Mouse (Mus musculus) intestine, embryonic 15.5 days (tissue): Measurements from ENCODE around the gene B4galnt2. TPM values are rescaled to one million over a fixed set of nuclear protein-coding genes. Genes with fewer than 3 reads are reported as not detected.

Experiments
- ATAC-seq: fragments of 200-750 bp; cut with Nextera tagmentation; 2 replicates; pipeline ENCODE4 v1.8.0; 2017; ENCODE audit warnings: moderate TSS enrichment, moderate library complexity
- H3K27ac ChIP-seq: fragments of 300-500 bp; sonication (generic); 2 replicates; pipeline ENCODE4 v1.5.1; 2015; ENCODE audit warnings: mild to moderate bottlenecking, inconsistent platforms
- H3K27me3 ChIP-seq: fragments of 300-500 bp; sonication (generic); replicated peaks from 2 replicates; pipeline ENCODE4 v1.6.1; 2015; ENCODE audit warnings: inconsistent platforms
- H3K36me3 ChIP-seq: fragments of 300-500 bp; sonication (generic); 2 replicates; pipeline ENCODE4 v1.6.1; 2015; ENCODE audit warnings: inconsistent platforms
- H3K4me1 ChIP-seq: fragments of 300-500 bp; sonication (generic); replicated peaks from 2 replicates; pipeline ENCODE4 v1.6.1; 2015; ENCODE audit warnings: inconsistent platforms
- H3K4me2 ChIP-seq: fragments of 300-500 bp; sonication (generic); replicated peaks from 2 replicates; pipeline ENCODE4 v1.6.1; 2015; ENCODE audit warnings: mild to moderate bottlenecking, inconsistent platforms
- H3K4me3 ChIP-seq: fragments of 300-500 bp; sonication (generic); replicated peaks from 2 replicates; pipeline ENCODE4 v1.5.1; 2015; ENCODE audit warnings: inconsistent platforms
- H3K9ac ChIP-seq: fragments of 300-500 bp; sonication (generic); 2 replicates; pipeline ENCODE4 v1.6.1; 2015; ENCODE audit warnings: inconsistent platforms
- H3K9me3 ChIP-seq: fragments of 300-500 bp; sonication (generic); 2 replicates; pipeline ENCODE4 v1.6.1; 2016; ENCODE audit warnings: inconsistent platforms
- WGBS: fragments of 180-500 bp; shearing (Covaris S2); methylation state at CpG from one replicate; pipeline ENCODE4 v1.1.7; 2015; 5-methylcytosine and 5-hydroxymethylcytosine counted together
- polyA plus RNA-seq: library from polyadenylated mRNA; unstranded; fragments of >200 nt; fragmentation: Nextera tagmentation; extraction: Ambion mirVana; gene quantifications from 2 replicates; pipeline ENCODE4 v1.2.1, GENCODE M21; 2015

Gene B4galnt2
- polyA plus RNA-seq, 1 experiment from 2014 or later = 36.3 TPM

GRCm38 (mm10) chr11:95835832-95836231, 78.9 kb downstream of the B4galnt2 start:
- Histone ChIP-seq H3K27ac (0 out of 2 replicates have a peak overlapping the region, but pooled peaks have one; percentile 7), H3K4me2 (no peak overlapping the region), H3K36me3 (0 out of 2 replicates have a peak, but pooled peaks cover 3% of the 10 kb centered on the region), H3K9me3 (no peaks in the 10 kb centered on the region), H3K4me1 (peaks cover 46% of the 10 kb centered on the region), H3K27me3 (peaks cover 37% of the 10 kb centered on the region), H3K9ac (no peak overlapping the region), H3K4me3 (no peak overlapping the region)
- ATAC-seq = no peak
- WGBS = 41% methylated on average over 6 of the region's 6 CpGs

- Histone ChIP-seq H3K27me3 (peaks cover 45% of the 10 kb centered on the region), H3K27ac (no peak overlapping the region), H3K9me3 (no peaks in the 10 kb centered on the region), H3K4me3 (no peak overlapping the region), H3K9ac (no peak overlapping the region), H3K4me2 (no peak overlapping the region), H3K4me1 (peaks cover 54% of the 10 kb centered on the region), H3K36me3 (0 out of 2 replicates have a peak, but pooled peaks cover 3% of the 10 kb centered on the region)
- 27% methylated on average over 15 of the region's 15 CpGs for WGBS
- no peak for ATAC-seq
These were observed 79.7 kb downstream of the B4galnt2 start for GRCm38 (mm10) chr11:95834742-95835710.

DNA sequence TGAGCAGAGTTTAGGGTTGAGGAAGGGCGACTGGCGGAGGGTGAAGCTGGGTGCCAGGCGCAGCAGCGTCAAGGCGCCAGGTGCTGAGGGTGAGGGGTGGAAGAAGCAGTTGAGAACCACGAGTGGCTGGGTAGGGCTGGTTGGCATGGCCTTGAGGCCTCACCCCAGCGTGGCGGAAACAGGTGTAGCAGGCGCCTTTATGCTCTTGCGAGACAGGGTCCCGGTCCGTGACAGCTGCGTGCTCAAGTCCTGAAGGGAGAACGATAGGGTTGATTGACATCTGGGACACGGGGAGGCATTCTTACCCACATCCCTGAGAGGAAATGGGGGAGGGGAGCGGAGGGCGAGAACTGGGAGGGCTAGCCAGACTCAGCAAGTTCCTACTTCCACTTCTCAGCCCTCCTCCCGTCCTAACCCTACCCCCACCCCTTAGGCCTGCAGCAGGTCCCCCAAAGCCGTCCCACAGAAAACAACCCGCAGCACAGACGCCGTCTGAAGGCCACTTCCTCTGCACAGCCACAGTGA, 80.5 kb downstream of the B4galnt2 start:
- 0 out of 2 replicates have a peak, but pooled peaks have one; percentile 6 for ATAC-seq
- WGBS = 20% methylated on average over 22 of the region's 22 CpGs
- no peak overlapping the region for H3K27ac ChIP-seq
- 0 out of 2 replicates have a peak, but pooled peaks cover 3% of the 10 kb centered on the region for H3K36me3 ChIP-seq
- no peak overlapping the region; the same call in 1 of the 2 replicates for H3K4me3 ChIP-seq
- no peak overlapping the region for H3K9ac ChIP-seq
- H3K4me2 ChIP-seq = peak overlapping the region; percentile 40
- no peaks in the 10 kb centered on the region for H3K9me3 ChIP-seq
- peaks cover 54% of the 10 kb centered on the region for H3K27me3 ChIP-seq
- peaks cover 55% of the 10 kb centered on the region for H3K4me1 ChIP-seq

DNA sequence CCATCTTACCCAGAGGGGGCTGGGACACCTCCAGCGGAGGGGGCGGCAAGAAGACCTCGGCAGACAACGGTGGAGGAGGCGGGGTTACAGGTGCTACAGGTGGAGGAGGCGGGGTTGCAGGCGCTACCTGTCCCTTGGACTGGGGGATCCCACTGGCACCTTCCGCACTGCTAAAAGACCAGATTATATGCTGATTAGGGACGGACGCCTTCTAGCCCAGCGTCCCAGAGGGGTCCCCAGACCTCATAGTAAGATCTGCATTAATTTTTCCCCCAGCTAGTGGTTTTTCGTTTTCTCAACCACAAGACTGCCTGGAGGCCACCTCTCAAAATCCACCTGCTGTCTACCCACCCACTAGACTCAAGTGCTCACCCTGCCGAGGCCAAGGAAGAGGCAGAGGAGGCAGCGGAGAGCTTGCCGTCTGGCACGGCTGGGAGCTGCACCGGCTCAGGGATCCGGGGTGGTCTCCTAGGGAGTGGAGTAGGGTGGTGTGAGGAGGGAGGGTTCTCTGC, 81.0 kb downstream of the B4galnt2 start:
- Histone ChIP-seq H3K27ac (no peak overlapping the region), H3K4me2 (peak overlapping the region; percentile 40), H3K4me3 (no peak overlapping the region), H3K27me3 (peaks cover 59% of the 10 kb centered on the region), H3K9me3 (no peaks in the 10 kb centered on the region), H3K4me1 (peaks cover 55% of the 10 kb centered on the region), H3K36me3 (0 out of 2 replicates have a peak, but pooled peaks cover 3% of the 10 kb centered on the region), H3K9ac (no peak overlapping the region)
- 16% methylated on average over 18 of the region's 18 CpGs for WGBS
- 0 out of 2 replicates have a peak, but pooled peaks have one; percentile 14 for ATAC-seq

- Histone ChIP-seq H3K36me3 (0 out of 2 replicates have a peak, but pooled peaks cover 3% of the 10 kb centered on the region), H3K9me3 (no peaks in the 10 kb centered on the region), H3K9ac (no peak overlapping the region), H3K27ac (no peak overlapping the region), H3K27me3 (peaks cover 65% of the 10 kb centered on the region), H3K4me3 (no peak overlapping the region), H3K4me2 (peak overlapping the region; percentile 40), H3K4me1 (peaks cover 55% of the 10 kb centered on the region)
- ATAC-seq = no peak
- 42% methylated on average over 8 of the region's 8 CpGs for WGBS
These were observed 81.6 kb downstream of the B4galnt2 start for GRCm38 (mm10) chr11:95833006-95833570.

- H3K27me3 ChIP-seq = peaks cover 68% of the 10 kb centered on the region
- 60% methylated on average over 18 of the region's 18 CpGs for WGBS
These were observed 82.3 kb downstream of the B4galnt2 start for GRCm38 (mm10) chr11:95832129-95833005.

GRCm38 (mm10) chr11:95831641-95832040, 83.0 kb downstream of the B4galnt2 start:
- H3K27ac ChIP-seq = no peak overlapping the region
- no peak overlapping the region for H3K9ac ChIP-seq
- peaks cover 52% of the 10 kb centered on the region for H3K4me1 ChIP-seq
- 0 out of 2 replicates have a peak, but pooled peaks cover 3% of the 10 kb centered on the region for H3K36me3 ChIP-seq
- H3K4me2 ChIP-seq = peak overlapping the region; percentile 63
- peaks cover 72% of the 10 kb centered on the region for H3K27me3 ChIP-seq
- 18% methylated on average over 14 of the region's 15 CpGs for WGBS
- peak overlapping the region; percentile 35 for H3K4me3 ChIP-seq
- ATAC-seq = no peak
- H3K9me3 ChIP-seq = no peaks in the 10 kb centered on the region

More at GRCm38 (mm10) chr11:95832129-95833005, 82.3 kb downstream of the B4galnt2 start:
- H3K36me3 ChIP-seq = 0 out of 2 replicates have a peak, but pooled peaks cover 3% of the 10 kb centered on the region
- no peak overlapping the region for H3K4me2 ChIP-seq
- H3K4me1 ChIP-seq = peaks cover 54% of the 10 kb centered on the region
- no peak overlapping the region for H3K9ac ChIP-seq
- no peak overlapping the region for H3K4me3 ChIP-seq
- no peak for ATAC-seq
- no peak overlapping the region for H3K27ac ChIP-seq
- no peaks in the 10 kb centered on the region for H3K9me3 ChIP-seq

DNA sequence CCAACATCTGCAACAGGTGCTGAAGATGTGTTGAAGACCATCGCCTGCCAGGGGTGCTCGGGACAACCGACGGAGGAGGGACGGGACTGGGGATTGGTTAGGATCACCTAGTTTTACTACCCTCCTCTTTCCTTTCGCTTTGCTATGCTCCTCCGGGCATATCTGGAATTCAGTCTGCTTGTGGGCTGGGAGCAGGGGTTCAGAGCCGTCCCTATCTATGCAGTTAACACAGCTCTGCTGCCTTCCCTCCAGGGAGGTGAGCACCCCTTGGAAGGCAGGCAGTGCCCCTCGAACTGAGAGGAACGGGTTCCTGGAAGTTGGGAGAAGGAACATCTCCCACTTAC, 83.4 kb downstream of the B4galnt2 start:
- ATAC-seq = no peak
- peaks cover 74% of the 10 kb centered on the region for H3K27me3 ChIP-seq
- no peak overlapping the region for H3K9ac ChIP-seq

GRCm38 (mm10) chr11:95830411-95831275, 84.0 kb downstream of the B4galnt2 start:
- H3K4me3 ChIP-seq = peak overlapping the region; percentile 35
- peak overlapping the region; percentile 63 for H3K4me2 ChIP-seq
- peak overlapping the region; percentile 24 for H3K9ac ChIP-seq
- 5% methylated on average over 80 of the region's 80 CpGs for WGBS
- H3K27ac ChIP-seq = no peak overlapping the region
- 0 out of 2 replicates have a peak, but pooled peaks cover 3% of the 10 kb centered on the region for H3K36me3 ChIP-seq
- H3K27me3 ChIP-seq = peaks cover 74% of the 10 kb centered on the region
- no peaks in the 10 kb centered on the region for H3K9me3 ChIP-seq
- ATAC-seq = no peak
- H3K4me1 ChIP-seq = peaks cover 43% of the 10 kb centered on the region

More for the DNA sequence above, 83.4 kb downstream of the B4galnt2 start:
- H3K4me1 ChIP-seq = peaks cover 49% of the 10 kb centered on the region
- WGBS = 16% methylated on average over 10 of the region's 10 CpGs
- peak overlapping the region; percentile 35 for H3K4me3 ChIP-seq
- 0 out of 2 replicates have a peak, but pooled peaks cover 3% of the 10 kb centered on the region for H3K36me3 ChIP-seq
- no peak overlapping the region for H3K27ac ChIP-seq
- H3K4me2 ChIP-seq = peak overlapping the region; percentile 63
- no peaks in the 10 kb centered on the region for H3K9me3 ChIP-seq

GRCm38 (mm10) chr11:95829526-95830050, 85.1 kb downstream of the B4galnt2 start:
- peaks cover 78% of the 10 kb centered on the region for H3K27me3 ChIP-seq
- peaks cover 38% of the 10 kb centered on the region for H3K4me1 ChIP-seq
- no peak overlapping the region for H3K27ac ChIP-seq
- 0 out of 2 replicates have a peak, but pooled peaks cover 3% of the 10 kb centered on the region for H3K36me3 ChIP-seq
- no peak overlapping the region for H3K4me3 ChIP-seq
- 49% methylated on average over 4 of the region's 4 CpGs for WGBS
- H3K4me2 ChIP-seq = no peak overlapping the region
- no peak overlapping the region for H3K9ac ChIP-seq
- no peaks in the 10 kb centered on the region for H3K9me3 ChIP-seq
- ATAC-seq = no peak
